Mouse (Mus musculus) skeletal muscle tissue, adult 2 months (tissue): ENCODE measurements around the gene Adarb2.

ENCODE experiments used
- DNase-seq: peaks from one replicate; pipeline ENCODE4 v3.0.0-alpha.2; 2012; ENCODE audit warnings: low read depth, low spot score

The Adarb2 gene

DNA sequence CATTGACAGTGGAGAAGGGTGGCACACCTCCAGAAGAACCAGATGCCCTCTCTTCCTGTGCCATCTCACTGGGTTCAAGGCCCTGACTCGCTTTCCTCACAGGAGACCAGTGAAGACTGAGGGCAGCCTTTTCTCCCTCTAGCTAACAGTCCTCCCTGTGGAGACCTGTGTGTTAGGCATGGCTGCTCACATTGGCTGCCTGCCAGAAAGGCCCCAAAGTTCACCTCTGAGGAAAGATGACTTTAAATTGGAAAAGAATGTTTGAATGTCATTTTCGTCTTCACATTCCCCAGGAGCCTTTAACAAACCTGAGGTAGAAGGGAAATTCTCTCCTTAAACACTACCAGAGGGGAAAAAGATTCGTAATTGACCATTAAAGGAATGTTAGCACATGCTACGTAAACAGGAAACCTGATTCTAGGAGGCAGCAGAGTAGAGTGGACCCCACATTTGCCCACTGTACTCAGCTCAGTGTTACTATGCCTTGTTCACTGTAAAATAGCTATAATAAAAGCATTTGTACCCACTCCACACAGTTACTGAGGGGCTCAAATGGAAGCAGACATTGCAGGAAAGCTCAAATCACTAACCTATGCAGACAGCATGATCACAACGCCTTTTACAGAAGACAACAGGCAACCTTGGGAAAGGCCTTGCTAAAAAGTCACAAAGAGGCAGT is 285.2 kb downstream of the Adarb2 start:
- no peak for DNase-seq

DNA sequence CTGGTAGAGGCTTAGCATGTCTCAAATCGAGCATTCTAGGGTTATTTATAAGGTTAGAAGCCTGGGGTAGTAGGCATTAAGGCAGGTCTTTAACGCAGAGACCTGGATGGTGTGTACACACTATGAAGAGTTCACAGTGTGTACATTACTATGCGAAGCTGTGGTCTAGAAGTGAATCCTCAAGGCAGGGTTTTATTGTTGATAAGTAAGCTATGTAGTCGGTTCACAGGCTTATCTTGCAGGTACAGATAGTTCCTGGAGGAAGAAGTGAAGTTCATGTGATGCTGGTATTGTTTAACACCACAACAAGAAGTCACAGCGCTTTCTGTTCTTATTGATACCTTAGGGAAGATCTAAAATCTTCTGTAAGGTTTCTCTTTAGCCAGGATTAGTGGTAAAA is 290.7 kb downstream of the Adarb2 start:
- no peak for DNase-seq

DNA sequence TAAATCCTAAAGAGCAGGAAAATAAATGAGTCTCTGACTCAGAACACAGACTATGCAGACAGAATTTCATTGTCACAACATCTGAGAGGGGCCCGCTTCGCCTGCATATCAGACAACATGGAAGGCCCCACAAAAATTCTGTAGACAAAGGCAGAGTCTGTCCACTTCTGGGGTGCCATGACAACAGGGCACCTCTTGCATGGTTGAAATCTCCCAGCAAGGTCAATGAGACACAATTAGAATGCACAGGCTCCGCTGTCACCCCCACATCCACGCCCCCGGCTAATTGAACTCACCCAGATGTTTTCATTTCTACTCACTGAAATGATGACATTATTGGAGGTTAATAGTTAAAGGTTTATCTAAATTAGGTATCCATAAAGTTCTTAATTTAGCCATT is 296.9 kb downstream of the Adarb2 start:
- DNase-seq: no peak

DNA sequence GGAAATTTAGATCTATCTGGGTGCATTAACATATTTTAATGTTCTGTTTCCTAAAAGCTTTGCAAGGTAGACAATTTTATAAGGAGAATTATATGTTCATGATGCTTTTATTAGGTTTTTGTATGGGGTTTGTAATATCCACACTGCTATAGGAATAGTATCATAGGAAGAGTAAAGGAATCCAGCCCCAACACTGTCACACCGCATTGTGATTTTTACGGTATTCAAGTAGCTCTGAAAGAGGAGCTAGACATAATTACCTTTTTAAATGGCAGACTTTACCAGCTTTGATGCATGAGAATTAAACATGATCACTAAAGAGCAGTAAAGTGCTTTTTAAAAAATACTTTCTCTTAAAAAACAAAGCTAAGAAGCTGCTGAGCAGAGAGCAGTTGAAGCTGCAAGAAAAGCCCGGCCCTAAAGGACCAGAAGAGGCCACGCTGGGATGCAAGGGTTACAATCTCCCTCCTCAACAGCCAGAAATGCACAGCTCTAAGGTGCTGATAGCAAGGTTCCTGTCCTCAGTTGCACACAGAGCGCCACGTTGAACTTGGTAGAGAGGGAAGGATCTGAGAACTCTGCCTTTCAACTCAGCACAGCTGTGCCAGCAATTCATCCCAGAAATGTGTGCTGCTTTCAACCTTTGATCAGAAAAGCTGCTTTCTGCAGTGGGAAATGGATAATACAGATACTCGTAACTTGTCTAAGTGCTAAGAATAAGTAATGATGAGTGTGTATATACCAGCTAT is 308.6 kb downstream of the Adarb2 start:
- DNase-seq: no peak

DNA sequence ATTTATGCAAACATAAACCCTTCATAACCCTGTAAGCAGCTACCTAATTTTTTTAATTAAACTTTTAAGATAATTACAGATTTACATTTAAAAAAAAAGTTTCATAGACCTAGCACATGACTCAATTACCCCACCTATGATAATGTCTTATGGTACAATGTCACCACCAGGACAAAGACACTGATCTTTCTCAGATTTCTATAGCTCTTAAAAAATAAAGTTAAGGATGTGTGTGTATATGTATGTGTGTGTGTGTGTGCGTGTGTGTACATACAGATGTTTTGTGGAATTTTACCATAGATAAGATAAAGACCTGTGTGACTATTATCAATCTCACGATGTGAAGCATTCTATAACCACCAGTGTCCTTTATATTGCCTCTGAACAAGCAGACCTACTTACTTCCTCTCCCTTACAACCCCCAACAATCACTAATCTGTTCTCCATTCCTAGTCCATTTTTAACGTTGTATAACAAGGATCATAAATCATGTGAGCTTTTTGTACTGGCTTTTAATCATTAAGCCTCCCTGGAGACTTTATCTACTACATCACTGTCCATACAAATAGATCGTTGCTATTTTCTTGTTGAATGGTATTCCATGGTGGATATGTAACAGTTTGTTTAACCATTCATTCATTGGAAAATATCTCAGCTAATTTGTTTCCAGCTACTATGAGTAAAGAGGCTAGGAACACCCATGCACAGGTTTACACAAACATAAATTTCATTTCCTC is 313.5 kb downstream of the Adarb2 start:
- no peak for DNase-seq

- DNase-seq: no peak
Measured at GRCm38 (mm10) chr13:8519204-8519603, 316.5 kb downstream of the Adarb2 start.

GRCm38 (mm10) chr13:8525748-8526631 is 323.3 kb downstream of the Adarb2 start:
- DNase-seq: no peak

- no peak for DNase-seq
Measured at GRCm38 (mm10) chr13:8534265-8535113, 331.8 kb downstream of the Adarb2 start.

- no peak for DNase-seq
Measured at GRCm38 (mm10) chr13:8538481-8538880, 335.8 kb downstream of the Adarb2 start.

GRCm38 (mm10) chr13:8538896-8539295 is 336.2 kb downstream of the Adarb2 start:
- DNase-seq: peak; percentile 52

- DNase-seq: no peak
Measured at GRCm38 (mm10) chr13:8542684-8543083, 340.0 kb downstream of the Adarb2 start.

DNA sequence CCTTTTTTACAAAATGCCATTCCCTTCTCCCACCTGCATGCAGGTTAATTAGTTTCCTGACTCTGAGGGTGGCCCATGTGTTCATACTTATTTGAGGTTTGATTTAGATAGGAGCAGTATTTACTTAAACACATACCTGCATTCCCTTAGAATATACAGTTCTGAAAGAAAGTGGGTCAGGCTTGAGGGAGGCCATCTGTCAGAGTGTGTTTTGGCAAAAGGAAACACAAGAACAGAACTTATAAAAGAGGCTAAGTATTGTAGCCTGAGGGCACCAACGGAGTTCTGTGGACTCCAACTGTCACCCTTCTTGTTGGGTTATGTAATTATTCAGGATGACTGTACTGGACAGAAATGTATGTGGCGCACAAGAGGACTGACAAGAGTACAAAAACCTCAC is 349.6 kb downstream of the Adarb2 start:
- DNase-seq: no peak

- no peak for DNase-seq
Measured at GRCm38 (mm10) chr13:8557784-8558183, 355.1 kb downstream of the Adarb2 start.

DNA sequence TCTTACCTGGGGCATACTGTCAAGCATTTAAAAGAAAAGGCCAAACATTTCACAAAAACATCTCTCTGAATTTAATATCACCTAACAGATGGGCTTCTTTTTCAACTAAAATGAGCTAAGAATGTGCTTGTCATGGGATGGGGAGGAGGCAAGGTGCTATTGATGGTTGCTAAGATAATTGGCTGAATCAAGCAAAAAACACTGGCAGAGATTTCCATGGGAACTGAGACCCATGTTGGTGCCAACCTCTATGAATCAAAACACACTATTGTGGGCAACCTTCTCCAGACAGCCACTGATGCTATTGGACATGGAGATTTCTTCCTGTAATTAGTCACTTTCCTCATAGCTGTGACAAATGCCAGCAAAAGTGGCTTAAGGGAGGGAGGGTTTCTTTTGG is 357.8 kb downstream of the Adarb2 start:
- no peak for DNase-seq

- no peak for DNase-seq
Measured at GRCm38 (mm10) chr13:8563161-8563560, 360.5 kb downstream of the Adarb2 start.

DNA sequence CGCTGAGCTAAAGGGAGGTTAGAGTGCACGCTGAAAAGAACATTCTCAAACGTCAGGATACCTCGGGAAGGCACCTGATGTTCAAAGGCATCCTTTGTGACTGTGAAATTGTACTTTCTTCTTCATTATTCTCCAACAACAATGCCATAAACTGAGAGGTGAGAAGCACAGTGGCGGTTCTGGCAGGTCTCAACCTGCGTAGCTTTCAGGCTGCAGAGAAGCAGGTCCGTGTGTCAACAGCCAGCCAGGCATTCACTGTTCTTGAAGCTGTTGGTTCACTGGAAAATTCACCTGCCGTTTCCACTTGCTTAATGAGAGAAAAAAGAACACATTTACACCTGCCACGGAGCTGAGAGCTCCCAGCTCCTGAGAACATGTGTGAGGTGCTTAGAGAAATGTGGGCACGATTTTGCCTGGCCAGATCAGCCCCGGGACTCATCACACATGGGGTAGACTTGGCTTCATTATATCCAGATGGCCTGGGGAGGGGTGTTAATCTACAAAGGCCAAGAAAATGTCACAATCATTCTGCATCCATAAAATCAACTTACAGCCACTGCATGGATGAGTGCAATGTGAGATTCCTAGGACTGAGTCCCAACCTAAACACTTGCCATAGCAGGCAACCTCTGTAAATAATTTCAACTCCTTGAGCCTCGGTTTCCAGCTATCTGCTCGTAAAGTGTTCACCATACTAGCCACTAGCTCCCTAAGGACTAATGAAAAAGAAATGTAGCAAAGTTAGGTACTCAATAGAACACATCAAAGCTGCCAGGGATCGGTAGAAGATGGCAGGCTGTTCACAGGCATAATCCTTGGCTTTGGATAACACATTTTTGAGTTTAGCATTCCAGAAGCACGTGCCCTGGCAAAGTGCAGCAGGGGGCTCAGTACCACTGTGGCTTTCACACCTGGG is 364.7 kb downstream of the Adarb2 start:
- DNase-seq: no peak

GRCm38 (mm10) chr13:8570269-8570668 is 367.6 kb downstream of the Adarb2 start:
- no peak for DNase-seq

DNA sequence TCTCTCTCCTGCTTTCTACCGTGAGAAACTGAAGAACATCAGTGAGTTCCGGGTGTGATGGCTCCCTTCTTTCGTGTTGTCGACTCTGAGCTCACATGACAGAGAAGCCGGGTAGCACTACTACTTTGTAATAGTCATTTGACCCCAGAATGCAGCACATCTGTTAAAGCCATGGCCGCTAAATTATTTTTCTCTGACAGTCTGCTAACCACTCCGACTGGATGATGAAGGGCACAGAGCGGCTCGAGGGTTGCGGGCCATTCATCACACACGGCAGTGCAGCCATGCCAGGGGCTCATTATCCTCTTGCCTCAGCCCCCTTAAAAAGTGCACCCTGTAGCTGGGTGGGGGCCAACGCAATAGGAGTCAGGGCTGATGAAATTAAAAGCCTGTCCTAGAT is 371.2 kb downstream of the Adarb2 start:
- no peak for DNase-seq

GRCm38 (mm10) chr13:8584257-8585005 is 381.8 kb downstream of the Adarb2 start:
- DNase-seq: no peak
